Mouse (Mus musculus): ENCODE results near the gene Gm28305. TPM values are rescaled to one million over a fixed set of nuclear protein-coding genes. Genes with fewer than 3 reads are reported as not detected.

Gm28305 gene
- polyA plus RNA-seq, 1 experiment from 2014 or later = not detected

DNA sequence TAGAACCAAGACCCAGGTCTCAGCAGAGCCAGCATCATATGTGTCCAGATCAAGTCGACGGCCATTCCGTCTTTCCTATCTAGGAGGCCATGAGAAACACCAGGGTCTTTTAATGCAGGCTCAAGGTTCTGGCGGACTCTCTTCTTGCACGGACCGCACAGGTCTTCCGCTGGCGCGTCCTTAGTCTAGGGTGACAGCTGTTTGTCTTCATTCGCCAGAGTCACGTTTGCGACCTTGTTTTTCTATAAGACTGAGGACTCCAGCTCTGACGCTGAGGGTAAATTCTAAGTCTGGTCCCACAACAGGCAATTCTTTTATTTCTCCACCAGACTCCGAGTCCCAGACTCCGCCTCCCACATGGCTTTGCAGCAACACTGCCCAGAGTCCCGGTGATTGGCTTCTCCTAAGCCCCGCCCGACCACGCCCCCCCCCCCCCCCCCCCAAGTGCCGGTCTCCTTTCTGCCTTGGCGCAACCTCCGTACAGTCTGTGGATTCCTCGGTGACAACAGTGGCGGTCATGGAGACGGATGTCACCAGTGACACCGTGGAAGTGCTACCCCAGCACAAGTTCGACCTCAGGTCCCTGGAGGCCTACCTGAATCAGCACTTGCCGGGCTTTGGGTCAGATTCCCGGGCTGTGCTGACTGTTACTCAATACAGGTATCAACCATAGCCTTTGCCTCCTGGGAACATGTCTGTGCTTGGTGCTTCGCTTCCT lies 22.9 kb downstream of the Gm28305 start, which contains the start of gene Acad11:
Gene Acad11 (plus strand): TSS at position 134 of the 718 bp plus-strand sequence.
- ATAC-seq = peak; percentile 95
- H3K4me2 ChIP-seq (replicated peaks; ENCODE audit: low read depth) = peak within 1 kb of the TSS; percentile 83

DNA sequence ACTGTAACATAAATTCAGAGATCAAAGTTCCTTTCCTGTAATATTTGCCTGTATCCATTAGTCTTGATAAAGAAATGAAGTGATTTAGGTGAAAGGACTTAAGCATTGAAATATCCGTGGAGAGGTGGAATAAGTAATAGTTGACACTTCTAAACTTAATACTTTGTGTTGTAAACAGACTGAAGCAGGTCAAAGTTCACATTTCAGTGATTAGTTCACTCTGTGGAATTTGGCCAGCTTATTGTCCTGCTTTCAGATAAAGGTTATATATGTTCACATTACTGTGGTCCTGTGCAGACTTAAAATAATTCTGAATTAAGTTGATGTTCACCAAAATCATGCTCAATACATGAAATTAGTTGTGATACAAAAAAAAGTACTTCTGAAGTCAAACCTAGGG lies 24.1 kb downstream of the Gm28305 start:
- Histone ChIP-seq H3K4me1 (replicated peaks; ENCODE audit: control insufficient read depth, insufficient read depth, low read length) (peaks cover 6% of the 10 kb centered on the region), H3K4me2 (replicated peaks; ENCODE audit: low read depth) (peak overlapping the region; percentile 83), H3K9ac (ENCODE audit: low read depth, low read length) (no peak overlapping the region), H3K4me3 (ENCODE audit: low read depth, low read length) (peak overlapping the region; percentile 100; the same call in 1 of the 2 replicates), H3K9me3 (ENCODE audit: control insufficient read depth) (no peaks in the 10 kb centered on the region), H3K27me3 (replicated peaks; ENCODE audit: control insufficient read depth, insufficient read depth, low read length) (no peaks in the 10 kb centered on the region), H3K27ac (ENCODE audit: low read depth, low read length) (no peak overlapping the region; the same call in none of the 2 replicates), H3K36me3 (ENCODE audit: control insufficient read depth, insufficient read depth) (peaks cover 3% of the 10 kb centered on the region; the same call in 1 of the 2 replicates)
- TF ChIP-seq CTCF (IDR thresholded peaks at IDR 0.05; ENCODE audit: low read depth) = no peak
- 18% methylated on average over 1 of the region's 1 CpGs for whole genome bisulfite sequencing
- no peak for ATAC-seq

More for the DNA sequence above, 22.9 kb downstream of the Gm28305 start, which contains the start of gene Acad11:
- Histone ChIP-seq H3K27me3 (replicated peaks; ENCODE audit: control insufficient read depth, insufficient read depth, low read length) (no peaks in the 10 kb centered on the region), H3K4me3 (ENCODE audit: low read depth, low read length) (peak within 1 kb of the TSS; percentile 100), H3K9me3 (ENCODE audit: control insufficient read depth) (no peaks in the 10 kb centered on the region), H3K36me3 (ENCODE audit: control insufficient read depth, insufficient read depth) (peaks cover 6% of the 10 kb centered on the region; the same call in 1 of the 2 replicates), H3K9ac (ENCODE audit: low read depth, low read length) (peak within 1 kb of the TSS; percentile 85), H3K27ac (ENCODE audit: low read depth, low read length) (peak within 1 kb of the TSS; percentile 82), H3K4me1 (replicated peaks; ENCODE audit: control insufficient read depth, insufficient read depth, low read length) (peaks cover 6% of the 10 kb centered on the region)
- TF ChIP-seq CTCF (IDR thresholded peaks at IDR 0.05; ENCODE audit: low read depth) = no peak
- under 1% methylated on average over 30 of the region's 30 CpGs for WGBS

DNA sequence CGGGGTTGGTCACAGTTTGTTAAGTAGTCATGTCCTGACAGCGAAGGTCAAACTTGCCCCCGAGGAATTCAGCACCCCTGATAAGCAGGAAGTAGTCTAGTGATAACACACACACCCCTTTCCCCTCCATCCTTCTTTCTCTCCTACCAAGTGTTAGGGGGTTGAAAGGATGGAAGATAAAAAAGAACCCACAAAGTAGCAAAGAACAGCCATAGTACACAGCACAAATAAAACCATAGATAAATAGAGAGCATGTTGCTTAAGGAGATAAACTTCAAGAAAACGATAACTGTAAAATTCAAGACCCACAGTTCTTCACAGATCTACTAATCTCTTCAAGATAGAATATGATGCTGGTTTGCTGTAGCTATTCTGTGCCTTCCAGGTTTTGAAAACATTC lies 29.8 kb downstream of the Gm28305 start:
- H3K4me3 ChIP-seq (ENCODE audit: low read depth, low read length) = no peak overlapping the region
- no peak for TF ChIP-seq CTCF (IDR thresholded peaks at IDR 0.05; ENCODE audit: low read depth)
- no peaks in the 10 kb centered on the region for H3K27me3 ChIP-seq (replicated peaks; ENCODE audit: control insufficient read depth, insufficient read depth, low read length)
- no peak overlapping the region for H3K4me2 ChIP-seq (replicated peaks; ENCODE audit: low read depth)
- no peak for ATAC-seq
- no peaks in the 10 kb centered on the region; the same call in 1 of the 2 replicates for H3K4me1 ChIP-seq (replicated peaks; ENCODE audit: control insufficient read depth, insufficient read depth, low read length)
- no peak overlapping the region for H3K9ac ChIP-seq (ENCODE audit: low read depth, low read length)
- WGBS = 58% methylated on average over 4 of the region's 4 CpGs
- H3K9me3 ChIP-seq (ENCODE audit: control insufficient read depth) = no peaks in the 10 kb centered on the region
- H3K36me3 ChIP-seq (ENCODE audit: control insufficient read depth, insufficient read depth) = peaks cover 10% of the 10 kb centered on the region; the same call in 1 of the 2 replicates
- no peak overlapping the region for H3K27ac ChIP-seq (ENCODE audit: low read depth, low read length)

DNA sequence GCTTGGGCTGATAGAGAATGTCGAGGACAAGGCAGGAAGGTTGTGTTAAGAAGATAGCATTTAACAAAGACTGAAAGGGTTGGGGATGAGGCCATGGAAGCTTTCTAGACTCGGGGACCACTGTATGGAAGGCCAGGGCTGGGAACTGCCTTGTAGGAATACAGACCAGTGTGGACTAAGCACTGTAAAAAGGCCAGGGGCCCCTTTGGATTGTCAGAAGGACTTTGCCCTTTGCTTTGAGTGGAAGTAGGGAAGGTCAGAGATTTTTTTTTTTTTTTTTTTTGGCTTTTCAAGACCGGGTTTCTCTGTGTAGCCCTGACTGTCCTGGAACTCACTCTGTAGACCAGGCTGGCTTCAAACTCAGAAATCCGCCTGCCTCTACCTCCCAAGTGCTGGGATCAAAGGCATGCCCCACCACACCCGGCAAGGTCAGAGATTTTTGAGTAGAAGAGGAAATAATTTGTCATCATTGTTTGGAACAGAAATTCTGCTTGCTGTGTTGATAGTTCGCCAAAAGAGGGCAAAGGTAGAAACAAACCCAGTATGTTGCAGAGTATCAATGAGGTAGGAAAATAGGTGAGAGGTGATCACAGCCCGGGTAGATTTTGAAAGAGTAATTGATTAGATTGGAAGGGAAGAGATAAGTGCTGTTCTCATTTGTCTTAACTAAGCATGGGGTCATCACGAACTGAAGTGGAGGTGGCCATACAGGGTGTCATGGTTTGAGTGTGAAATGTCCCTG lies 30.6 kb downstream of the Gm28305 start:
- Histone ChIP-seq H3K4me1 (replicated peaks; ENCODE audit: control insufficient read depth, insufficient read depth, low read length) (no peaks in the 10 kb centered on the region; the same call in 1 of the 2 replicates), H3K27me3 (replicated peaks; ENCODE audit: control insufficient read depth, insufficient read depth, low read length) (no peaks in the 10 kb centered on the region), H3K4me2 (replicated peaks; ENCODE audit: low read depth) (peak overlapping the region; percentile 37), H3K27ac (ENCODE audit: low read depth, low read length) (peak overlapping the region; percentile 69), H3K4me3 (ENCODE audit: low read depth, low read length) (no peak overlapping the region), H3K9ac (ENCODE audit: low read depth, low read length) (no peak overlapping the region), H3K9me3 (ENCODE audit: control insufficient read depth) (no peaks in the 10 kb centered on the region), H3K36me3 (ENCODE audit: control insufficient read depth, insufficient read depth) (peaks cover 10% of the 10 kb centered on the region; the same call in 1 of the 2 replicates)
- peak; percentile 88 for ATAC-seq
- 44% methylated on average over 8 of the region's 8 CpGs for WGBS
- no peak for TF ChIP-seq CTCF (IDR thresholded peaks at IDR 0.05; ENCODE audit: low read depth)

DNA sequence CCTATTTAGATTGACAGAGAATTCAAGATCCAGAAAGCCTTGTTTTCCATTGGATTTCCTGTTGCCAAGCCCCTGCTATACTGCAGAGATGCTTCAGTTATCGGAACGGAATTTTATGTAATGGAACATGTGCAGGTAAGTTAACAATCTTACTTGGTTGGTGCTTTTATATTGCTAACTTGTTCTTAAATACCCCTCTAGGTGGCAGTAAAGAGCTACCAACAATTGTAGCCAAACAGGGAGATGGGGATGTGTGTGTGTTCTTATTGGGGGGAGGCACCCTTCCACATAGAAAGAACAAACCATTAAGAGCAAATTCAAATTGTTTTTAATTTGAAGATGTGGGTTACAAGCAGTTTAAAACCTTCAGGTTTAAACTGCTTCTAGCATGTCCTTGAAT lies 35.3 kb downstream of the Gm28305 start:
- Histone ChIP-seq H3K4me2 (replicated peaks; ENCODE audit: low read depth) (no peak overlapping the region), H3K4me1 (replicated peaks; ENCODE audit: control insufficient read depth, insufficient read depth, low read length) (no peaks in the 10 kb centered on the region), H3K27ac (ENCODE audit: low read depth, low read length) (no peak overlapping the region), H3K4me3 (ENCODE audit: low read depth, low read length) (no peak overlapping the region), H3K9ac (ENCODE audit: low read depth, low read length) (no peak overlapping the region), H3K27me3 (replicated peaks; ENCODE audit: control insufficient read depth, insufficient read depth, low read length) (no peaks in the 10 kb centered on the region), H3K9me3 (ENCODE audit: control insufficient read depth) (no peaks in the 10 kb centered on the region), H3K36me3 (ENCODE audit: control insufficient read depth, insufficient read depth) (peaks cover 21% of the 10 kb centered on the region; the same call in 1 of the 2 replicates)
- TF ChIP-seq CTCF (IDR thresholded peaks at IDR 0.05; ENCODE audit: low read depth) = peak; percentile 78
- ATAC-seq = no peak
- 73% methylated on average over 2 of the region's 2 CpGs for WGBS

DNA sequence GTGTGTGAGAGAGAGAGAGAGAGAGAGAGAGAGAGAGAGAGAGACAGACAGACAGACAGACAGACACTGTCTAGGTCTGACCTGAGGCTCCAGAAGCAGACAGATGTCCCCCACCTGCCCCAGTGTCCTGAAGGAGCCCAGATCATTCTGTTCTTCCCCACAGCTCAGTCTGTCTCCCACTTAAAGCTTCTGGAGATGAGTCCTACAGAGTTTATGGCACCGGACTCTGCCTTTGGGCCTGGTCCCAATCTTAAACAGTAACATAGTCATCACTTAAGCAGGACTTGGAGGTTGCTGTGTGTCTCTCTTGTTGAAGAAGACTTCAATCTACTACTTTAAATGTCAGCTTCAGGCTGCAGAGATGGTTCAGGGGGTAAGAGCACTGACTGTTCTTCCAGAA lies 38.3 kb downstream of the Gm28305 start:
- Histone ChIP-seq H3K27me3 (replicated peaks; ENCODE audit: control insufficient read depth, insufficient read depth, low read length) (no peaks in the 10 kb centered on the region), H3K4me1 (replicated peaks; ENCODE audit: control insufficient read depth, insufficient read depth, low read length) (no peaks in the 10 kb centered on the region), H3K36me3 (ENCODE audit: control insufficient read depth, insufficient read depth) (peaks cover 46% of the 10 kb centered on the region), H3K9ac (ENCODE audit: low read depth, low read length) (no peak overlapping the region), H3K27ac (ENCODE audit: low read depth, low read length) (no peak overlapping the region), H3K4me2 (replicated peaks; ENCODE audit: low read depth) (no peak overlapping the region), H3K4me3 (ENCODE audit: low read depth, low read length) (no peak overlapping the region), H3K9me3 (ENCODE audit: control insufficient read depth) (no peaks in the 10 kb centered on the region)
- ATAC-seq = no peak
- 100% methylated on average over 1 of the region's 1 CpGs for WGBS
- no peak for TF ChIP-seq CTCF (IDR thresholded peaks at IDR 0.05; ENCODE audit: low read depth)
